Mouse (Mus musculus): ENCODE measurements at regions not wholly inside any gene's neighbourhood (a gene's known extent, or its start where the extent isn't known, plus 50 kb on each side); places are given as distances from the start of the nearest gene placed in this dataset.

- TF ChIP-seq EP300 (IDR thresholded peaks at IDR 0.05; ENCODE audit: low read depth) (no peak), CTCF (IDR thresholded peaks at IDR 0.05; ENCODE audit: low read depth) (no peak)
Measured at GRCm38 (mm10) chr4:152628111-152628510, 150.4 kb upstream of the Kcnab2 start.
